ENCODE assay signal across 29 mouse cellular contexts in genomic region chr17:3650377-3650776, GRCm38 (mm10). TPM values are rescaled to one million over a fixed set of nuclear protein-coding genes. Genes with fewer than 3 reads are reported as not detected.
"Had no signal": no experiment of that assay in that cellular context is flagged by ENCODE, and none has a peak within 500 bp of the region (broad histone marks: within the 10 kb centered on the region; RNA-seq: fewer than 3 reads in every experiment).

No protein-coding gene starts in this region.

- H3K27me3 ChIP-seq: liver, embryonic 13.5 days; stomach, embryonic 15.5 days had no signal

- H3K4me1 ChIP-seq: liver, embryonic 13.5 days; stomach, embryonic 15.5 days had no signal

- H3K4me2 ChIP-seq: liver, embryonic 13.5 days; stomach, embryonic 15.5 days had no signal

- H3K9ac ChIP-seq: liver, embryonic 13.5 days; stomach, embryonic 15.5 days had no signal

- H3K9me3 ChIP-seq: liver, embryonic 13.5 days; stomach, embryonic 15.5 days had no signal

- H3K36me3 ChIP-seq: liver, embryonic 13.5 days; stomach, embryonic 15.5 days had no signal

- ATAC-seq: intestine, postnatal 0 days had no signal

- DNase-seq: kidney, adult 2 months; kidney, postnatal 25 days; layer of hippocampus, adult 9-11 months; liver, embryonic 13.5 days; lung, adult 2 months; lung, postnatal 14 days; right cerebral cortex, postnatal 25 days; spleen, adult 18-20 months; thymus, postnatal 36 days had no signal

- H3K4me3 ChIP-seq: layer of hippocampus, adult 2 months; left cerebral cortex, adult 2 months; liver, embryonic 13.5 days; stomach, embryonic 15.5 days had no signal

- H3K27ac ChIP-seq: kidney, postnatal 0 days; layer of hippocampus, adult 2 months; left cerebral cortex, adult 2 months; liver, embryonic 13.5 days; macrophage; stomach, embryonic 15.5 days had no signal

RNA-seq across cellular contexts. Expression of gene Nox3, which starts 45.7 kb away (rescaled TPM):
- total RNA-seq: layer of hippocampus, adult 2 months; layer of hippocampus, postnatal 25 days; liver, adult 2 months; megakaryocyte, adult 5-6 weeks had no signal
- polyA plus RNA-seq: intestine, embryonic 14.5 days; intestine, postnatal 0 days; kidney, adult 2 months; kidney, embryonic 14.5 days; kidney, postnatal 0 days; large intestine, adult 2 months; limb, embryonic 11.5 days; limb, embryonic 14.5 days; liver, adult 2 months; liver, embryonic 13.5 days; liver, embryonic 16.5 days; lung, adult 2 months; lung, embryonic 16.5 days; macrophage; neural tube, embryonic 11.5 days; neural tube, embryonic 14.5 days; stomach, embryonic 15.5 days; thymus, postnatal 0 days; urinary bladder, adult 2 months had no signal
